In genomic region chr6:30508824-30509223, GRCm38 (mm10) we compare ENCODE assay signal across 8 mouse cellular contexts. TPM values are rescaled to one million over a fixed set of nuclear protein-coding genes. Genes with fewer than 3 reads are reported as not detected.
DNase-seq lines count a peak whose midpoint lies in the region; ATAC-seq and TF ChIP-seq lines count a peak whose summit lies in the region.

No protein-coding gene starts in this region.

- no peak for TF ChIP-seq CTCF in bone marrow macrophage, adult 2 months (IDR thresholded peaks at IDR 0.05; ENCODE audit: low read depth, low read length)

- DNase-seq in kidney, adult 9 months: no peak
- DNase-seq in hindbrain, embryonic 14.5 days (ENCODE audit: low spot score): no peak
- no peak for DNase-seq in spleen, adult 18-20 months
- no peak for DNase-seq in yolk sac, embryonic 10.5 days (ENCODE audit: low spot score)
- no peak for DNase-seq in right cerebral cortex, postnatal 14 days

- peak overlapping the region; percentile 55 for H3K4me2 ChIP-seq in kidney, embryonic 14.5 days (replicated peaks; ENCODE audit: low read depth, low read length)
- peak overlapping the region; percentile 84 for H3K4me2 ChIP-seq in hindbrain, embryonic 14.5 days (replicated peaks)
- H3K4me2 ChIP-seq in midbrain, embryonic 13.5 days (replicated peaks): peak overlapping the region; percentile 67

- peaks cover 8% of the 10 kb centered on the region for H3K4me1 ChIP-seq in kidney, embryonic 14.5 days (ENCODE audit: control insufficient read depth, insufficient read depth, low read length)
- H3K4me1 ChIP-seq in bone marrow macrophage, adult 2 months (ENCODE audit: control insufficient read depth, insufficient read depth, low read length): peaks cover 11% of the 10 kb centered on the region
- peaks cover 10% of the 10 kb centered on the region for H3K4me1 ChIP-seq in hindbrain, embryonic 14.5 days (replicated peaks; ENCODE audit: control insufficient read depth, insufficient read depth, low read length)
- peaks cover 8% of the 10 kb centered on the region for H3K4me1 ChIP-seq in midbrain, embryonic 13.5 days (replicated peaks)

- H3K9ac ChIP-seq in kidney, embryonic 14.5 days (ENCODE audit: low read depth, low read length): peak overlapping the region; percentile 76
- H3K9ac ChIP-seq in hindbrain, embryonic 14.5 days: peak overlapping the region; percentile 73
- peak overlapping the region; percentile 73 for H3K9ac ChIP-seq in midbrain, embryonic 13.5 days (replicated peaks)

- no peaks in the 10 kb centered on the region for H3K27me3 ChIP-seq in kidney, embryonic 14.5 days (ENCODE audit: control insufficient read depth, insufficient read depth, low read length)
- H3K27me3 ChIP-seq in hindbrain, embryonic 14.5 days (ENCODE audit: control insufficient read depth, insufficient read depth, low read length): no peaks in the 10 kb centered on the region
- no peaks in the 10 kb centered on the region for H3K27me3 ChIP-seq in midbrain, embryonic 13.5 days

- H3K4me3 ChIP-seq in kidney, embryonic 14.5 days (ENCODE audit: low read length): peak overlapping the region; percentile 52
- H3K4me3 ChIP-seq in bone marrow macrophage, adult 2 months (ENCODE audit: insufficient read depth, low read length): peak overlapping the region; percentile 78
- peak overlapping the region; percentile 62 for H3K4me3 ChIP-seq in hindbrain, embryonic 14.5 days (replicated peaks; ENCODE audit: low read length)
- H3K4me3 ChIP-seq in midbrain, embryonic 13.5 days (replicated peaks): peak overlapping the region; percentile 56

- peaks cover 31% of the 10 kb centered on the region for H3K36me3 ChIP-seq in kidney, embryonic 14.5 days (ENCODE audit: control insufficient read depth, insufficient read depth, low read length)
- peaks cover 16% of the 10 kb centered on the region for H3K36me3 ChIP-seq in hindbrain, embryonic 14.5 days (replicated peaks; ENCODE audit: control insufficient read depth, insufficient read depth)
- peaks cover 22% of the 10 kb centered on the region for H3K36me3 ChIP-seq in midbrain, embryonic 13.5 days

- no peak for TF ChIP-seq POLR2A in bone marrow macrophage, adult 2 months (IDR thresholded peaks at IDR 0.05; ENCODE audit: borderline replicate concordance, low read depth, low read length)

- H3K9me3 ChIP-seq in kidney, embryonic 14.5 days (ENCODE audit: control insufficient read depth, low read length): no peaks in the 10 kb centered on the region
- no peaks in the 10 kb centered on the region for H3K9me3 ChIP-seq in hindbrain, embryonic 14.5 days (ENCODE audit: control insufficient read depth, low read length)
- H3K9me3 ChIP-seq in midbrain, embryonic 13.5 days: no peaks in the 10 kb centered on the region

- no peak for ATAC-seq in kidney, embryonic 14.5 days (ENCODE audit: low FRiP score, low TSS enrichment)
- ATAC-seq in hindbrain, embryonic 14.5 days (ENCODE audit: low FRiP score): no peak
- ATAC-seq in midbrain, embryonic 13.5 days: no peak

- 6% methylated on average over 2 of the region's 2 CpGs for WGBS in kidney, embryonic 14.5 days
- WGBS in hindbrain, embryonic 14.5 days: 9% methylated on average over 2 of the region's 2 CpGs
- WGBS in midbrain, embryonic 13.5 days: 15% methylated on average over 2 of the region's 2 CpGs

- H3K27ac ChIP-seq in kidney, embryonic 14.5 days (ENCODE audit: low read depth, low read length): peak overlapping the region; percentile 98
- H3K27ac ChIP-seq in bone marrow macrophage, adult 2 months (ENCODE audit: insufficient read depth, low read depth, low read length): peak overlapping the region; percentile 79
- peak overlapping the region; percentile 95 for H3K27ac ChIP-seq in hindbrain, embryonic 14.5 days
- H3K27ac ChIP-seq in midbrain, embryonic 13.5 days: peak overlapping the region; percentile 91

RNA-seq across cellular contexts. Expression of gene Tmem209, which starts 0.8 kb away (rescaled TPM):
- polyA plus RNA-seq in kidney, embryonic 14.5 days (2014; fragmentation: Nextera tagmentation; extraction: Ambion mirVana): 35.2 and 56.8 TPM in 2 replicates
- polyA plus RNA-seq in bone marrow macrophage, adult 2 months (2012; ENCODE audit: insufficient read depth, insufficient read length, missing spikeins): 23.9 and 31.8 TPM in 2 replicates
- polyA plus RNA-seq in hindbrain, embryonic 14.5 days (2014; fragmentation: Nextera tagmentation; extraction: Ambion mirVana): 32.9 and 33.2 TPM in 2 replicates
- 42.0 and 42.1 TPM in 2 replicates for polyA plus RNA-seq in midbrain, embryonic 13.5 days (2015; fragmentation: Nextera tagmentation; extraction: Ambion mirVana)

RNA-seq across cellular contexts. Expression of gene Ssmem1, which starts 0.8 kb away (rescaled TPM):
- 0.51 TPM in 1 of 2 replicates, not detected in the other for polyA plus RNA-seq in kidney, embryonic 14.5 days (2014; fragmentation: Nextera tagmentation; extraction: Ambion mirVana)
- not detected in 2 replicates for polyA plus RNA-seq in bone marrow macrophage, adult 2 months (2012; ENCODE audit: insufficient read depth, insufficient read length, missing spikeins)
- polyA plus RNA-seq in hindbrain, embryonic 14.5 days (2014; fragmentation: Nextera tagmentation; extraction: Ambion mirVana): 0.19 TPM in 1 of 2 replicates, not detected in the other
- polyA plus RNA-seq in midbrain, embryonic 13.5 days (2015; fragmentation: Nextera tagmentation; extraction: Ambion mirVana): 0.31 TPM in 1 of 2 replicates, not detected in the other

RNA-seq across cellular contexts. Expression of gene Cpa2, which starts 32.6 kb away (rescaled TPM):
- 22.7 and 29.8 TPM in 2 replicates for polyA plus RNA-seq in kidney, embryonic 14.5 days (2014; fragmentation: Nextera tagmentation; extraction: Ambion mirVana)
- polyA plus RNA-seq in bone marrow macrophage, adult 2 months (2012; ENCODE audit: insufficient read depth, insufficient read length, missing spikeins): not detected in 2 replicates
- polyA plus RNA-seq in hindbrain, embryonic 14.5 days (2014; fragmentation: Nextera tagmentation; extraction: Ambion mirVana): 7.1 and 8.4 TPM in 2 replicates
- 7.1 and 8.5 TPM in 2 replicates for polyA plus RNA-seq in midbrain, embryonic 13.5 days (2015; fragmentation: Nextera tagmentation; extraction: Ambion mirVana)

RNA-seq across cellular contexts. Expression of gene Cpa4, which starts 59.3 kb away (rescaled TPM):
- 0.09 and 0.12 TPM in 2 replicates for polyA plus RNA-seq in kidney, embryonic 14.5 days (2014; fragmentation: Nextera tagmentation; extraction: Ambion mirVana)
- polyA plus RNA-seq in bone marrow macrophage, adult 2 months (2012; ENCODE audit: insufficient read depth, insufficient read length, missing spikeins): not detected in 2 replicates
- polyA plus RNA-seq in hindbrain, embryonic 14.5 days (2014; fragmentation: Nextera tagmentation; extraction: Ambion mirVana): 1.2 TPM in 2 replicates
- polyA plus RNA-seq in midbrain, embryonic 13.5 days (2015; fragmentation: Nextera tagmentation; extraction: Ambion mirVana): 2.4 and 2.5 TPM in 2 replicates
